Mouse (Mus musculus) frontal cortex, postnatal 25 days (tissue): ENCODE results near the gene Olfr138.

Experiments used
- DNase-seq, 2 experiments: peaks; one replicate each; pipeline ENCODE4 v3.0.0; 2022; ENCODE audit warnings: low spot score in 2 of 2

Gene Olfr138

DNA sequence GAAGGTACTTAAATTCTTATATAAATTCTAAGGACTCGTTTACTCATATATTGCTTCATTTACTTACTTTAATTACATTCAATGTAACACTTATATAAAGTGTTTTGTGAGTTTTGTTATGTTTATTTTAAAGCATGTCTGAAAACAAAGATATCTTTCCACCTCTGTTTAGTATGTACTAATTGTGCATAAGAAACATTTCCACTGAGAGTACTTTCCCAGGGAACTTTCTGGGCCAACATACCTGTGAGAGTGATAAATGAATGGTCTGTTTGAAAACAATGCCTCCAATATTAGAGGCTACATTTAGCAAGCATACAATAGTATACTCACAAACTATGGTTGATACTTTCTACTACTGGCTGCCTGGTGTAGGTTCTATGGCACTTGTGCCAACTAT lies at the start of gene Olfr138:
Gene Olfr138, plus strand, starts transcription at position 301 of the 400 bp plus-strand sequence.
- DNase-seq: no peak

DNA sequence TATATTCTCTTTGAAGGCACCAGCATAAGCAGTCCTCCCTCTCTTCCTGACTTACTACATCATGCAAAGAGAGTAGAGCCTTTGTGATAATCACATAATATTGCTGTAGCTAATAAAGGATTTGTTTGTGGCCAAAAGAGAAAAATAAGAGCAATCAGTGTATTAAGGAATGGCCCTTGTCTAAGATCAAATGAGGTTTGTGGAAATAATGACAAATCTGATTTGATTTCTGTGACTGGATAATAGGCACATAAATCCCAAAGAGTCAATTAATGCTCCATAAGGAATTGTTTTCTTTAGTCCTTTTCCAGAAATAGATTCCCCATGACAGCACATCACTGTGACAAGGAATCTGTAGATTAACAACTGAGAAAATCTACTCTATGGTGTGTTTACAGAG lies 46.6 kb downstream of the Olfr138 start, which contains the start of gene Olfr137:
Gene Olfr137, minus strand, starts transcription at position 101 of the 400 bp plus-strand sequence.
- no peak for DNase-seq
